Mouse (Mus musculus) kidney, adult 2 months (tissue): ENCODE measurements at regions not wholly inside any gene's neighbourhood (a gene's known extent, or its start where the extent isn't known, plus 50 kb on each side); places are given as distances from the start of the nearest gene placed in this dataset.

Experiments
- DNase-seq: peaks from one replicate; pipeline ENCODE4 v3.0.0; 2021
- H3K27ac ChIP-seq: fragments of 200-500 bp; 2 replicates; pipeline ENCODE4 v1.5.1; 2012; ENCODE audit warnings: low read depth, low read length, control low read depth, inconsistent platforms; ENCODE audit not compliant: insufficient read depth
- H3K27me3 ChIP-seq: fragments of 200-500 bp; replicated peaks from 2 replicates; pipeline ENCODE4 v1.6.1; 2012; ENCODE audit warnings: mild to moderate bottlenecking, moderate library complexity, low read length, inconsistent platforms; ENCODE audit not compliant: control insufficient read depth, insufficient read depth
- H3K36me3 ChIP-seq: fragments of 200-500 bp; 2 replicates; pipeline ENCODE4 v1.6.1; 2012; ENCODE audit warnings: mild to moderate bottlenecking, moderate library complexity, low read length, inconsistent platforms; ENCODE audit not compliant: control insufficient read depth, insufficient read depth
- H3K4me1 ChIP-seq: fragments of 200-500 bp; 2 replicates; pipeline ENCODE4 v1.6.1; 2011; ENCODE audit warnings: low read length; ENCODE audit not compliant: control insufficient read depth, insufficient read depth
- H3K4me3 ChIP-seq: fragments of 200-500 bp; 2 replicates; pipeline ENCODE4 v1.5.1; 2011; ENCODE audit warnings: mild to moderate bottlenecking, low read depth, low read length, control low read depth; ENCODE audit not compliant: insufficient read depth
- CTCF ChIP-seq: fragments of 200-500 bp; conservative IDR thresholded peaks from 2 replicates; pipeline ENCODE4 v1.5.1; 2011; ENCODE audit warnings: low read depth, mild to moderate bottlenecking, control low read depth, low read length, moderate library complexity, mixed read lengths; ENCODE audit not compliant: insufficient read depth, insufficient read length
- POLR2A ChIP-seq: fragments of 200-500 bp; IDR thresholded peaks from one replicate; pipeline ENCODE4 v1.6.1; 2011; ENCODE audit warnings: low read depth, low read length, control low read depth
- WGBS: fragments of 180-500 bp; shearing (Covaris S2); methylation state at CpG from one replicate; pipeline ENCODE4 v1.1.7; 2018; 5-methylcytosine and 5-hydroxymethylcytosine counted together

DNA sequence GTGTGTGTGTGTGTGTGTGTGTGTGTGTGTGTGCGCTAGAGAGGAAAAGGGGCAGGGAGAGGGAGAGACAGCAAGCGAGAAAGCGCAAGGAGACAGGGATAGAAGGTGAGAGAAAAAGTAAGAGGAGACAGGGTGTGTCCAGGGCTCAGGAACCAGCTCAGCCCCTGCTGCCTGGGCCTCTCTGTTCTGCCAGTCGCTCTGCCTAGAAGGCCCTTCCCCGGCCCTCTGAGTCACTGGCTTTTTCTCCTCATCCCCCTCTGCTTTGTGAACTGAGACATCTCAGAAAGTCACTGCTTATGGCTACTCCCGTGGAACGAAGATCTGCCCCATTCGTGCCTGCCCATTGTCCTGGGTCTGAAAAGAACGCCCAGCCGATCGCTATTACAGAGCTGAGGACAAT lies 112.2 kb downstream of the Gm826 start:
- Histone ChIP-seq H3K36me3 (no peaks in the 10 kb centered on the region), H3K27me3 (no peaks in the 10 kb centered on the region), H3K4me1 (no peaks in the 10 kb centered on the region; the same call in 1 of the 2 replicates), H3K4me3 (no peak overlapping the region), H3K27ac (no peak overlapping the region)
- DNase-seq, result no peak
- no peak for TF ChIP-seq CTCF
- no peak for TF ChIP-seq POLR2A
- 77% methylated on average over 11 of the region's 11 CpGs for WGBS

DNA sequence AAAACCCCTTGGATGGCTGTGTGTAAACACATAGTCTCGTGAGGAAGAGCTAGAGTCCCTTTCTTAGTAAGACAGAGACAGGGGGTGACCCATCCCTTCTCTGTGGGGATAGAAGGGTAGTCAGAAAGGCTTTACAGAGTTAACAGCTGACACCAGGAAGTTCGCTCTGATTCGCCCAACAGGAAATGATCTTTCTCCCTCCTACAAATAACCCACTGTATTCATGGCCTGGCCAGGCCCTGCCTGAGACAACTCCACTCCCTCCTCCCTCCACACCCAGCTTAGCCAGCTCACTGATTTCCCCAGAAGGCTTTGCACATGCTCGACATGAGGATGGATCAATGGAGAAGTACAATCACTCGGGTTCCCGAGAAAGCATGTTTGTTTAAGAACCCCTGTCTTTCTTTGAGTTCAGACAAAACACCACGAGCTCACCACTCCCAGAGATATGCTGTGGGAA lies 113.4 kb downstream of the Gm826 start:
- TF ChIP-seq POLR2A (no peak), CTCF (no peak)
- H3K27ac ChIP-seq, result no peak overlapping the region
- H3K4me3 ChIP-seq, result no peak overlapping the region
- H3K36me3 ChIP-seq, result no peaks in the 10 kb centered on the region
- no peaks in the 10 kb centered on the region for H3K27me3 ChIP-seq
- WGBS, result 45% methylated on average over 7 of the region's 7 CpGs
- H3K4me1 ChIP-seq, result no peaks in the 10 kb centered on the region; the same call in 1 of the 2 replicates
- DNase-seq, result no peak

DNA sequence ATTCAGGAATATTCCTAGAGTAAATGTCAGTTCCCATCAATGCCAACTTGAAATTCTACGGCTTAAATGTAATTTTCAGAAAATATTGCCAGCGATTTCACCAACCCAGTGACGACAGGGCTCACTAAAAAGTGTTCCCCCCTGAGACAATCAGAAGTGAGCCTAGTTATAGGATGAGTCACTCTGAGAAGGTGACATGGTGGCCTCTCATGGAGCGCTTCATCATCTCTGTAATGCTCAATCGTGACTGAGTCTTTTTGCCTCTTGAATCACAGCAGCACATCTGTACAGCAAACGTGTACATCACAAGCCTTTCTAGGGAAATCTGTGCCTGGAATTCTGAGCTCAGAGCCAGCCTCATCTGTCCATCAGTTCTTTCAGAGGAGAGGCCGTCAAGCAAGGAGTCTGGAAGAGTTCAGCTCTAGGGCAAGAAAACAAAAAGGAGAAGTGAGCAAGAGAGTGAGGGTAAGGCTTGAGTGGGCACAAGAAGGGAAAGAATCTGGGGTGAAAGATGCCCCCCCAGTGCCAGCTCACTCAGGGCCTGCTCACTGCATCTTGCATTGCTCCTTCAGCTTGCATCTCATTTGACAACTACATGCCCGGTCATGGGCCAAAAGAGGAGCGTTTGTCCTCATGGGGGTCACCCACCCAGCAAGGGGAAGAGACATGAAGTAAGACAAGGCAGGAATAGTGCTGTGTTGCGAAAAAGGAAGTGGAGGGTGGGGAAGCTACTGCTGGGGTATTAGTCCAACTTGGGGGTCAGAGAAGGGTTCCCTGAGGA lies 119.7 kb downstream of the Gm826 start:
- Histone ChIP-seq H3K27me3 (no peaks in the 10 kb centered on the region), H3K4me3 (no peak overlapping the region), H3K27ac (no peak overlapping the region), H3K36me3 (no peaks in the 10 kb centered on the region), H3K4me1 (no peaks in the 10 kb centered on the region)
- WGBS, result 71% methylated on average over 10 of the region's 10 CpGs
- no peak for DNase-seq
- TF ChIP-seq POLR2A, result no peak
- no peak for TF ChIP-seq CTCF

DNA sequence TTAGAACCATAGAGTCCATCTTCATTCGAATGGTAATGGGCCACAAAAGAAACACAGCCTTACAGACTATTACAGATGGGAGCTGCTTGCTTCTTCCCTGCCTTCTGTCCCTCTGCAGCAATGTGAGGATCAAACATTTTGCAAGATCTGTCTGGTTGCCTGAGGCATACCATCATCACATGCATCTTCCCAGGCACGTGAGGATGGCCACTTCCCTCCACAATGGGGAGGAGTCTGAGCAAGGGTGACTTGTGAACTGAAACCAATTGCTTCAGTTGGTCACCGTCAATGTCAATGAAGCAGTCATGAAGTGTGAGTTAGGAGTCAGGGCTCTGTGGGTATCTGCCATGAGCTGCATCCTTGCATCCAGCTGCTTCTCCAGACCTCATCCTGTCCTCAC lies 123.5 kb downstream of the Gm826 start:
- Histone ChIP-seq H3K4me3 (no peak overlapping the region), H3K27me3 (no peaks in the 10 kb centered on the region), H3K4me1 (no peaks in the 10 kb centered on the region), H3K36me3 (no peaks in the 10 kb centered on the region), H3K27ac (no peak overlapping the region)
- TF ChIP-seq CTCF (no peak), POLR2A (no peak)
- no peak for DNase-seq
- WGBS, result 65% methylated on average over 3 of the region's 3 CpGs

DNA sequence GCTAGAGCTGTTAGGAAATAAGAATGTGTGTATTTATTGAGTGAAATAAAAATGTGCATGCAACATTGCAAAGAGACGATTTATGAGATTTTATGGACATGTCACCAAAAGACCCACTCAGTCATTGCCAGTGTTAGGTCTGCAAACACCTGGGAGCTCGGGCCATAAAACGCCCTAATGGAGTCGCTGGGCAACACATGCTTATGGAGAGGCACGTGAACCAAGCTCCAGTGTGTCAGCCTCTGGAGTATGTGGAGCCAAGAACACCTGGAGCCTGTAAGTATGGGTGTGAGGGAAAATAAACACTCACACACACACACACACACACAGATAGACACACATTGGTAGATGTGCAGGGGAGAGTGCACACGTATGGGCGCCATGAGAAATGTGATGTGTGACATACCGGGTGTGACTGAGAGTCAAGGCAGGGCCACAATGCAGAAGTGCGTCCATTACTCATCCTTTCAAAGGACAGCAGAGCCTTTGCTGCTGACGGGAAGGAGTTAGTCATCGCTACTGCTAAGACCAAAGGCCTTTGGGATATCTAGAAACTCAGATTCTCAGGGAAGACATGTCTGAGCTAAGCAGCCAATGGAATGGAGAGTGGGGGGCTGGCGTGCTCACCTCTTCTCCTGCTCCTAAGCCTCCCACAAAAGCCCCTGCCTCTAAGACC lies 124.2 kb downstream of the Gm826 start:
- 83% methylated on average over 12 of the region's 12 CpGs for WGBS
- no peak for TF ChIP-seq POLR2A
- H3K27ac ChIP-seq, result no peak overlapping the region

DNA sequence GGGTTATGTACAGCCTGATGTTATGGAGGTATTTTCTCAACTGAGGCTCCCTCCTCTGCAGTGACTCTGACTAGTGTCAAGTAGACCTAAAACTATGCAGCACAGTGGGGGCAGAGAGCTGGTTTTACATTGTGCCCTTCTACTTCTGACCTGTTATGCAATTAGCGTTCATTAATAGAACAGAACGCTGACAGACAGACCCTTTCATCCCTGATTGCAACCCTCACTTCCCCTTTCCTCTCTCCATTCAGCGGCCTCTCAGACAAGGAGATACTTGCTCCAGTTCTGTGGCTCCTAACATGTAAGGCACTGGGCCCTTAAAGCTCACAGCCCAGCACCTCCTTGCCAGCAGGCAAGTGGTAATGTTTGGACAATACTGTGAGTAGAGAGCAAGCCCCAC lies 125.7 kb downstream of the Gm826 start:
- no peaks in the 10 kb centered on the region for H3K27me3 ChIP-seq
- H3K27ac ChIP-seq, result no peak overlapping the region
- no peaks in the 10 kb centered on the region for H3K36me3 ChIP-seq
- no peak overlapping the region for H3K4me3 ChIP-seq
- TF ChIP-seq CTCF, result no peak
- TF ChIP-seq POLR2A, result no peak
- DNase-seq, result no peak
- no peaks in the 10 kb centered on the region for H3K4me1 ChIP-seq
- 67% methylated on average over 3 of the region's 3 CpGs for WGBS

More for the DNA sequence above, 124.2 kb downstream of the Gm826 start:
- DNase-seq, result no peak
- H3K36me3 ChIP-seq, result no peaks in the 10 kb centered on the region
- H3K4me3 ChIP-seq, result no peak overlapping the region
- no peaks in the 10 kb centered on the region for H3K27me3 ChIP-seq
- H3K4me1 ChIP-seq, result no peaks in the 10 kb centered on the region

DNA sequence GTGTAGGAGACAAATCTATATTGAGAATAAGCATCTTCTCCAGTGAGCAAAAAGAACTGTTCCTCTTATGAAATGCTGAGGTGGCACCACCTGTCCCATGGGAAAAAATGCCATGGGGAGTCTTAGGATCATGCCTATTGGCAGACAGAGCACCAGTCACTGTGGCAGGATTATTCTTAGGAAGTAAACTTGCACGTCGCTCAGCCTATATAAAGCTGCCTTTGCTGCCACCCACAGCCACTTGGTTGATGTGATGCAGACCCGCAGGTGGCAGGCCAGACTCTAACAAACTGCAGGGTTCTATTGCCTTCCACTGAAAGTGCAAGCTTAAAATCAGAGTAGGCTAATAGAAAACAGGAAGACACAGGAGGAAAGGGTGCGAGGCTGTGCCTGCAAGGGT lies 126.7 kb downstream of the Gm826 start:
- Histone ChIP-seq H3K27me3 (no peaks in the 10 kb centered on the region), H3K27ac (no peak overlapping the region), H3K36me3 (no peaks in the 10 kb centered on the region), H3K4me3 (no peak overlapping the region), H3K4me1 (no peaks in the 10 kb centered on the region)
- no peak for TF ChIP-seq CTCF
- no peak for TF ChIP-seq POLR2A
- DNase-seq, result no peak
- WGBS, result 76% methylated on average over 4 of the region's 4 CpGs

DNA sequence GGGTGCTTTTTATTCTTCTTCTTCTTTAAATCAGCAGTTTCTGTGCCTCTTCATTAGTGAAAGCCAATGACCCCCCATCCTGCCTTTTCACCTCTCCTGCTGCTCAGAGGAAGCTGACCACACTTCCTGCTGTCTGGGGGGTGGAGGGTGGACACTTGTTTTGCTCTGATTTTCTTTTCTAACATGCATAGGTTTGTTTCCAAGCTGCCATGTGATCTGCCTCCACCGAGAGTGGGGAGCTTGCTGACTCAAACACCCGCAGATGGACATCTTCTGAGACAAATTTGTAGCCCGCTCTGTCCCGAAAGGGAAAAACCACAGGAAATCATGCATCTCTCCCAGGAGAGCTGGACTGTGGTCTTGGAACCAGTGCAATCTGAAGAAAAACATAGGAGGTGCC lies 141.3 kb downstream of the Gm826 start:
- 71% methylated on average over 4 of the region's 4 CpGs for WGBS
- Histone ChIP-seq H3K4me1 (no peaks in the 10 kb centered on the region), H3K27me3 (no peaks in the 10 kb centered on the region), H3K4me3 (no peak overlapping the region), H3K27ac (no peak overlapping the region), H3K36me3 (no peaks in the 10 kb centered on the region)
- TF ChIP-seq POLR2A, result no peak
- no peak for TF ChIP-seq CTCF
- DNase-seq, result peak; percentile 38
